Mouse (Mus musculus) megakaryocyte, embryonic 14.5 days (primary cell): ENCODE measurements at regions not wholly inside any gene's neighbourhood (a gene's known extent, or its start where the extent isn't known, plus 50 kb on each side); places are given as distances from the start of the nearest gene placed in this dataset.

Experiments used
- H3K27me3 ChIP-seq: replicated peaks from 2 replicates; pipeline ENCODE3; 2012; ENCODE audit warnings: inconsistent platforms
- H3K36me3 ChIP-seq: replicated peaks from 2 replicates; pipeline ENCODE3; 2012; ENCODE audit warnings: low read length, inconsistent platforms, mixed read lengths
- H3K4me1 ChIP-seq: 2 replicates; pipeline ENCODE4 v1.6.1; 2012; ENCODE audit warnings: inconsistent platforms
- H3K4me3 ChIP-seq: replicated peaks from 2 replicates; pipeline ENCODE3; 2012; ENCODE audit warnings: moderate library complexity, mild to moderate bottlenecking, inconsistent platforms
- H3K9me3 ChIP-seq: 2 replicates; pipeline ENCODE4 v1.6.1; 2012; ENCODE audit warnings: inconsistent platforms
- FLI1 ChIP-seq: IDR thresholded peaks from 2 replicates; pipeline ENCODE4 v1.6.1; 2012; ENCODE audit warnings: low read length, inconsistent platforms, mixed read lengths
- GATA1 ChIP-seq: IDR thresholded peaks from 3 replicates; pipeline ENCODE4 v1.6.1; 2012; ENCODE audit warnings: mixed read lengths, low read length, inconsistent platforms, borderline replicate concordance

- TF ChIP-seq GATA1 = no peak
- TF ChIP-seq FLI1 = no peak
- no peaks in the 10 kb centered on the region for H3K9me3 ChIP-seq
Measured at GRCm38 (mm10) chr1:154010681-154011080, 110.7 kb upstream of the Teddm2 start.

DNA sequence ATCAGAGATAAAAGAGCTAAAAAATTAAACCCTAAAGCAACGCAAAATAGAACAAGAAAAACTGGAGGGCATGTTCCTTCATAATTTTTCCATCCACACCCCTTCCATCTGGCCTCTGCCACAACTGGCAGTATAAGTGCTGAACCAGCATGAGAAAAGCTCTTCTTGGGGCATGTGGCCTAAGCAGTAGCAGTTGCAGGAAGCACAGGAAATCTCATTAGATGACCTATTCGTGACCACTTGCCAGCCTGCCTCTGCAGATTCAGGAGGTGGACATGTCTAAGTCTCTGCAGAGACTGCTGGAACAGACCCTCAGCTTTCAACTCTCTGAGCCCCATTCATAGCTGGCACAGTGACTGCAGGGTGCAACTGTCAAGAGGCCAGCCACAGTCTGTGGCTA, 116.5 kb upstream of the Teddm2 start:
- no peak for TF ChIP-seq GATA1
- no peak for TF ChIP-seq FLI1
- Histone ChIP-seq H3K27me3 (peaks cover 5% of the 10 kb centered on the region), H3K4me1 (peaks cover 14% of the 10 kb centered on the region), H3K36me3 (no peaks in the 10 kb centered on the region), H3K9me3 (no peaks in the 10 kb centered on the region), H3K4me3 (peak overlapping the region; percentile 64)

More at GRCm38 (mm10) chr1:154010681-154011080, 110.7 kb upstream of the Teddm2 start:
- no peak overlapping the region for H3K4me3 ChIP-seq
- H3K4me1 ChIP-seq = peaks cover 24% of the 10 kb centered on the region
- H3K27me3 ChIP-seq = peaks cover 2% of the 10 kb centered on the region
- H3K36me3 ChIP-seq = no peaks in the 10 kb centered on the region

DNA sequence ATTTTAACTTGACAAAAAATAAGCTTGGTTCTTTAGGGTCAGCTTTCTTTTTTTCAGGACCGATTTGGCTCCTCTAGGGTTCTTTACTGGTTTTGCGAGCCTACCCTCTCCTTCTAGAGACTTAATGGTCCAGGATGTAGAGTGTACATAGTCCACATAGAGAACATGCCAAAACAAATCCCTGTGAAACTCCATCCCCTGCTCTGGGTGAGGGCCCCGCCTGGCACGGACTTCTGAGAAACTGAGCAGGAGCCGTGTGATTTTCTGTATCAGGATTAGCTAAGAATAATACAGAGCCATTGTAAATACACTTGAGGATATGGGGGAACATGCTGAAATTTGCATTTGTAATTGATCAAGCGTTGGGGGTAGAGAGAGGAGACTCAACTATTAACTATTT, 118.2 kb upstream of the Teddm2 start:
- H3K36me3 ChIP-seq = no peaks in the 10 kb centered on the region
- peaks cover 5% of the 10 kb centered on the region for H3K27me3 ChIP-seq
- H3K9me3 ChIP-seq = no peaks in the 10 kb centered on the region
- TF ChIP-seq FLI1 (no peak), GATA1 (no peak)
- H3K4me3 ChIP-seq = no peak overlapping the region
- peaks cover 14% of the 10 kb centered on the region for H3K4me1 ChIP-seq

DNA sequence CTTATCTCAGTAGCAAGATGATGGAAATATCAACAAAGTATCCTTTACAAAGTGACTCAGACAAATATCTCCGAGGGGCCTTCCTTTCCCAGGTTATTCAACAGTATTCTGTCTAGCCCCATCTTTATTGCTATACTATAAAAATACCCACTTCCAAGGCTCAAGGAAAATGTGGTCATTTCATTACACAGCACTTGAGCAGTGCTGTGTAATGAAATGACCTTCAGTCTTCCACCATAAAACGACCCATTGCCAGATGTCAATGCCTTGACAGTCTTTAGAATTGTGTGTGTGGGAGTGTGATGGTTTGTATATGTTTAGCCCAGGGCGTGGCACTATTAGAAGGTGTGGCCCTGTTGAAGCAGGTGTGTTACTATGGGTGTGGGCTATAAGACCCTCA, 124.3 kb upstream of the Teddm2 start:
- TF ChIP-seq GATA1 = no peak
- no peak for TF ChIP-seq FLI1
- Histone ChIP-seq H3K27me3 (peaks cover under 1% of the 10 kb centered on the region), H3K9me3 (0 out of 2 replicates have a peak, but pooled peaks cover 3% of the 10 kb centered on the region), H3K4me1 (peaks cover 19% of the 10 kb centered on the region), H3K36me3 (no peaks in the 10 kb centered on the region), H3K4me3 (no peak overlapping the region)

GRCm38 (mm10) chr1:154027303-154027702, 127.3 kb upstream of the Teddm2 start:
- Histone ChIP-seq H3K27me3 (no peaks in the 10 kb centered on the region), H3K4me1 (peaks cover 21% of the 10 kb centered on the region), H3K36me3 (no peaks in the 10 kb centered on the region), H3K9me3 (0 out of 2 replicates have a peak, but pooled peaks cover 3% of the 10 kb centered on the region), H3K4me3 (no peak overlapping the region)
- TF ChIP-seq GATA1 = no peak
- TF ChIP-seq FLI1 = no peak

DNA sequence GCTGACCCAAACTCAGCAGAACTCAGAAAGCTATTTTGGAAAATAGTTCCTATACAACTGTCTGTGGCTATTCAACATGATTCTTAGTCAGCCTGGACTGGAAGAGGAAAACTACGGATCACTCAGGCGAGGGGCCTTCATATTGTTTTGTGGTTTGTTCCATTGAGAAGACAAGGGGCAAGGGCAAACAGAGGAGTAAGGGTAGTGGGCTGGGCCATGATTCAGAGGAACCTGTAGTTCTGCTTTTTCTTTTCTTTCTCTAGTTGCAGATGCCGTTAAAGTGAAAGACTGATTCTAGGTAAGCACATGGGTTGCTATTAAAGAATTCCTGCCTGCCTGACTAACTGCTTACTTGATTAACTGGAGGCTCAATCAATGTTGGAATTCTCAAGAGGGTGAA, 129.8 kb upstream of the Teddm2 start:
- Histone ChIP-seq H3K9me3 (0 out of 2 replicates have a peak, but pooled peaks cover 2% of the 10 kb centered on the region), H3K4me3 (no peak overlapping the region), H3K36me3 (no peaks in the 10 kb centered on the region), H3K4me1 (peaks cover 43% of the 10 kb centered on the region), H3K27me3 (no peaks in the 10 kb centered on the region)
- TF ChIP-seq FLI1 = no peak
- TF ChIP-seq GATA1 = no peak

DNA sequence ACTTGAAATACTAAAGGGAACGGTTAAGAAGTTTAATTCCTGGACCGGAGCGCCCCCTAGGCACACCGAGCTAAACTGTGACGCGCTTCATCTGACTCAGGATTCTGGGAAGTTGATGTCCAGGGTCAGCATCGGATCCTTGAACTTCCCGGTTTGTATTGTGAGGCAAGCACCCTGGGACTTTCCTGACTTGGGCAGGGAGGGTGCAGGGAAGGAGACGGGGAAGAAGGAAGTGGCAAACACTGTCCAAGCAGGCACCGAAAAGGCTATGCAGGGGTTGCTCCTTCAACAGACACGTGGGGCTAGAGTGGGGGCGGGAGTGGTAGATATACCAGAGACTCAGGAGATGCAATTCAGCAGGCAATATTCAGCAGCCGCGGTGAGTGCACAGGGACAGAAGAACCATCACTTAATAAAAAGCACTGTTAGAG, 132.7 kb upstream of the Teddm2 start:
- H3K36me3 ChIP-seq = no peaks in the 10 kb centered on the region
- TF ChIP-seq FLI1 (no peak), GATA1 (no peak)
- H3K4me1 ChIP-seq = peaks cover 47% of the 10 kb centered on the region
- H3K9me3 ChIP-seq = no peaks in the 10 kb centered on the region
- H3K4me3 ChIP-seq = peak overlapping the region; percentile 87
- no peaks in the 10 kb centered on the region for H3K27me3 ChIP-seq

DNA sequence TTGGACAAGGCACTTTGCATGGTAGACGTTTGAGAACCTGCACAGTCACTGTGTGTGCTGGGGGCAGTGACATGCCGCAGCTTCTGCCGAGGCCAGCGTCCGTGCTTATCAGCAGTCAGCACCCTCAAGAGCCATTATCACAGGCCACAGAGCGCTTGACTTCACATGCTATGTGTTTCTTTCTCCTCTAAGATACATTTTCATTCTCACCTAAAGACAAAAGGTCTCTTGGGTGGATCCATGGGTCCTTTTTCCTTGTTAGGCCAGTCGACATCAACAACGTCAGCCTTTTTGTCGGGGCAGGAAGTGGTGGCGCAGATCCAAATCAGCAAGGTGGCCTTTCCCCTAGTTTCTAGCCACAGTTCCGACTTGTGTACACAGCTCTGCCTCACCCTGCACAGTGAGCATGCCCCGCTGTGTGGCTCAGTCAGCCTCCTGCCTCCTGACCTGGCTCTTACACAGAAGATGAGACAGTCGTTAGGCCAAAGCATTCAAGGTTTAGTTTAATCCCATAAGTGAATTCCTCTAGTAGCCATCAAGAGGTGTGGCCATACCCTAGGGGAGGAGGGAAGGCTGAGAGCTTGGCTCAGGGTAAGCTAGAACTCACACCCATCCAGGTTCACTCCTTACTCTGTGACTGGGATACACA, 134.1 kb upstream of the Teddm2 start:
- peaks cover 50% of the 10 kb centered on the region for H3K4me1 ChIP-seq
- no peaks in the 10 kb centered on the region for H3K9me3 ChIP-seq
- H3K4me3 ChIP-seq = peak overlapping the region; percentile 88
- H3K27me3 ChIP-seq = no peaks in the 10 kb centered on the region
- TF ChIP-seq FLI1 = no peak
- peak; percentile 80; the same call in 1 of the 3 replicates for TF ChIP-seq GATA1
- H3K36me3 ChIP-seq = no peaks in the 10 kb centered on the region

GRCm38 (mm10) chr1:154036729-154037270, 136.8 kb upstream of the Teddm2 start:
- TF ChIP-seq GATA1 = no peak
- TF ChIP-seq FLI1 = no peak

GRCm38 (mm10) chr1:154038241-154038640, 138.2 kb upstream of the Teddm2 start:
- Histone ChIP-seq H3K4me3 (no peak overlapping the region), H3K4me1 (peaks cover 49% of the 10 kb centered on the region), H3K9me3 (no peaks in the 10 kb centered on the region), H3K36me3 (no peaks in the 10 kb centered on the region), H3K27me3 (no peaks in the 10 kb centered on the region)
- TF ChIP-seq FLI1 (no peak), GATA1 (no peak)

More at GRCm38 (mm10) chr1:154036729-154037270, 136.8 kb upstream of the Teddm2 start:
- Histone ChIP-seq H3K27me3 (no peaks in the 10 kb centered on the region), H3K4me3 (no peak overlapping the region), H3K9me3 (no peaks in the 10 kb centered on the region), H3K36me3 (no peaks in the 10 kb centered on the region), H3K4me1 (peaks cover 57% of the 10 kb centered on the region)
